Mouse (Mus musculus) activated CD4-positive, CD25-positive, alpha-beta regulatory T cell (primary cell): Measurements from ENCODE around the gene Gm5148. TPM values are rescaled to one million over a fixed set of nuclear protein-coding genes. Genes with fewer than 3 reads are reported as not detected.

Experiments
- polyA plus RNA-seq, 2 experiments: library from polyadenylated mRNA; unstranded; fragments of 100-300 nt; shearing (Covaris generic); gene quantifications; one replicate each; pipeline ENCODE4 v1.2.1; 2017

Gene Gm5148
- polyA plus RNA-seq: 1 to 10 TPM in 1 of 2 experiments, under 1 TPM in 1; 0.26 to 1.5 TPM

GRCm38 (mm10) chr3:37724171-37724804, at the start of gene Gm5148:
Gm5148 (minus strand) TSS chr3:37724490.

Other genes starting within 250 kb of the Gm5148 start
- 10 to 100 TPM; 23.4 to 24.1 TPM for gene Spry1, start 84.5 kb downstream of the Gm5148 start, polyA plus RNA-seq